ENCODE assay signal across 24 mouse cellular contexts in the genomic region with DNA sequence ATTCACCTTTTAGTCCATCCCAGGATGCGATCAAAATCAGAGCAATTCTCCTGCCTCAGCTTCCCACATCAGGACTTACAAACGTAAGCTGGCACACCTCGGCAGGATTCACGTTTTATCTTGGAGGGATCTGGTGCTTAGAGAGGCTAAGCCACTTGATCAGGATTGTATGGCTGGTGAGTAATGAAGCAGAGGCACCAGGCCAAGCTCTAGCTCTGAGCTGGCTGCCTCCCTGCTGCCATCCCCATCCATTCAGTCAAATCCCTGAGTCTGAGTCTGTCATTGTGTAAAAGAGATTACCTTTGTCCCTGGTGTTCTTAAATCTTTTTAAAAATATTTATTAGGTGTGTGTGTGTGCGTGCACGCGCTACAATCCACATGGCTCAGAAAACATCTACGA.
DNase-seq lines count a peak whose midpoint lies in the region; ATAC-seq and TF ChIP-seq lines count a peak whose summit lies in the region.
"Had no signal": no experiment of that assay in that cellular context is flagged by ENCODE, and none has a peak within 500 bp of the region (broad histone marks: within the 10 kb centered on the region; RNA-seq: fewer than 3 reads in every experiment).

No protein-coding gene starts in this region.

- 73% methylated on average over 8 of the region's 8 CpGs for WGBS in forebrain, postnatal 0 days
- WGBS in forebrain, embryonic 12.5 days, result 82% methylated on average over 8 of the region's 8 CpGs

- H3K27ac ChIP-seq in forebrain, postnatal 0 days (ENCODE audit: low read depth, low read length), result no peak overlapping the region
- no peak overlapping the region for H3K27ac ChIP-seq in forebrain, embryonic 12.5 days
- H3K27ac ChIP-seq: embryonic facial prominence, embryonic 10.5 days; embryonic facial prominence, embryonic 13.5 days; forebrain, embryonic 13.5 days; hindbrain, embryonic 12.5 days; hindbrain, embryonic 15.5 days had no signal

- H3K27me3 ChIP-seq in forebrain, postnatal 0 days (ENCODE audit: insufficient read depth, low read length), result no peaks in the 10 kb centered on the region
- no peaks in the 10 kb centered on the region for H3K27me3 ChIP-seq in forebrain, embryonic 12.5 days
- H3K27me3 ChIP-seq: embryonic facial prominence, embryonic 13.5 days; forebrain, embryonic 13.5 days; hindbrain, embryonic 12.5 days; hindbrain, embryonic 15.5 days; Patski had no signal

- TF ChIP-seq CTCF in forebrain, postnatal 0 days (IDR thresholded peaks at IDR 0.05; ENCODE audit: low read depth), result no peak
- no peak for TF ChIP-seq CTCF in brain, embryonic 14.5 days (IDR thresholded peaks at IDR 0.05; ENCODE audit: borderline replicate concordance, extremely low read depth, insufficient read depth, insufficient read length)

- no peak overlapping the region for H3K9ac ChIP-seq in forebrain, postnatal 0 days
- H3K9ac ChIP-seq in forebrain, embryonic 12.5 days, result no peak overlapping the region
- H3K9ac ChIP-seq: embryonic facial prominence, embryonic 13.5 days; forebrain, embryonic 13.5 days; hindbrain, embryonic 12.5 days; hindbrain, embryonic 15.5 days had no signal

- H3K9me3 ChIP-seq in forebrain, postnatal 0 days (ENCODE audit: low read length), result no peaks in the 10 kb centered on the region
- H3K9me3 ChIP-seq in forebrain, embryonic 12.5 days, result no peaks in the 10 kb centered on the region
- H3K9me3 ChIP-seq: embryonic facial prominence, embryonic 10.5 days; embryonic facial prominence, embryonic 13.5 days; forebrain, embryonic 13.5 days; hindbrain, embryonic 12.5 days; hindbrain, embryonic 15.5 days had no signal

- H3K4me2 ChIP-seq in forebrain, postnatal 0 days (ENCODE audit: low read depth), result no peak overlapping the region
- no peak overlapping the region for H3K4me2 ChIP-seq in forebrain, embryonic 12.5 days
- H3K4me2 ChIP-seq: embryonic facial prominence, embryonic 13.5 days; forebrain, embryonic 13.5 days; heart, embryonic 11.5 days; hindbrain, embryonic 12.5 days; hindbrain, embryonic 15.5 days had no signal

- no peaks in the 10 kb centered on the region for H3K4me1 ChIP-seq in forebrain, postnatal 0 days (ENCODE audit: insufficient read depth)
- no peaks in the 10 kb centered on the region for H3K4me1 ChIP-seq in forebrain, embryonic 12.5 days
- H3K4me1 ChIP-seq: embryonic facial prominence, embryonic 10.5 days; embryonic facial prominence, embryonic 13.5 days; forebrain, embryonic 13.5 days; hindbrain, embryonic 12.5 days; hindbrain, embryonic 15.5 days had no signal

- no peak overlapping the region for H3K4me3 ChIP-seq in forebrain, postnatal 0 days (ENCODE audit: low read depth, low read length)
- H3K4me3 ChIP-seq in forebrain, embryonic 12.5 days (replicated peaks), result no peak overlapping the region
- H3K4me3 ChIP-seq: embryonic facial prominence, embryonic 10.5 days; embryonic facial prominence, embryonic 13.5 days; erythroblast, embryonic 14.5 days; forebrain, embryonic 13.5 days; hindbrain, embryonic 12.5 days; hindbrain, embryonic 15.5 days had no signal

- DNase-seq in cerebellum, postnatal 10 days, result peak; percentile 42 to 58
- DNase-seq in cerebellum, adult 11-12 months, result no peak
- peak; percentile 13 for DNase-seq in forebrain, postnatal 0 days
- peak; percentile 18 to 53 for DNase-seq in layer of hippocampus, adult 18-20 months (ENCODE audit: low spot score in 2 of 2)
- no peak for DNase-seq in layer of hippocampus, adult 9-11 months
- DNase-seq in brain, embryonic 14.5 days (ENCODE audit: low read depth), result peak; percentile 29
- DNase-seq in right cerebral cortex, postnatal 10 days (ENCODE audit: low spot score in 2 of 2), result no peak
- DNase-seq: adrenal gland, postnatal 10 days; adrenal gland, postnatal 36 days; cerebellum, postnatal 36 days; embryo, embryonic 11 days; gastrocnemius, postnatal 36 days; heart, adult 11 months had no signal

- no peaks in the 10 kb centered on the region for H3K36me3 ChIP-seq in forebrain, postnatal 0 days (ENCODE audit: insufficient read depth)
- no peaks in the 10 kb centered on the region for H3K36me3 ChIP-seq in forebrain, embryonic 12.5 days (replicated peaks)
- H3K36me3 ChIP-seq: embryonic facial prominence, embryonic 10.5 days; embryonic facial prominence, embryonic 13.5 days; hindbrain, embryonic 12.5 days; hindbrain, embryonic 15.5 days had no signal

- ATAC-seq in forebrain, postnatal 0 days, result no peak
- ATAC-seq in forebrain, embryonic 12.5 days (ENCODE audit: low FRiP score), result no peak
- ATAC-seq: forebrain, embryonic 13.5 days; forebrain, embryonic 16.5 days; intestine, postnatal 0 days; Patski had no signal

- no peak for TF ChIP-seq POLR2A in brain, embryonic 14.5 days (IDR thresholded peaks at IDR 0.05; ENCODE audit: borderline replicate concordance, extremely low read depth, insufficient read depth, insufficient read length, poor library complexity, severe bottlenecking)

Comparison
In these comparisons a context has a peak if more than half of its experiments do, and no peak if none do; other contexts are left out.
1. DNase-seq: peak in cerebellum, postnatal 10 days (2 of 2), forebrain, postnatal 0 days (single experiment), layer of hippocampus, adult 18-20 months (2 of 2) and brain, embryonic 14.5 days (single experiment); none in cerebellum, adult 11-12 months (single experiment), layer of hippocampus, adult 9-11 months (single experiment) and right cerebral cortex, postnatal 10 days (0 of 2).